ENCODE assay signal across 15 mouse cellular contexts in the genomic region with DNA sequence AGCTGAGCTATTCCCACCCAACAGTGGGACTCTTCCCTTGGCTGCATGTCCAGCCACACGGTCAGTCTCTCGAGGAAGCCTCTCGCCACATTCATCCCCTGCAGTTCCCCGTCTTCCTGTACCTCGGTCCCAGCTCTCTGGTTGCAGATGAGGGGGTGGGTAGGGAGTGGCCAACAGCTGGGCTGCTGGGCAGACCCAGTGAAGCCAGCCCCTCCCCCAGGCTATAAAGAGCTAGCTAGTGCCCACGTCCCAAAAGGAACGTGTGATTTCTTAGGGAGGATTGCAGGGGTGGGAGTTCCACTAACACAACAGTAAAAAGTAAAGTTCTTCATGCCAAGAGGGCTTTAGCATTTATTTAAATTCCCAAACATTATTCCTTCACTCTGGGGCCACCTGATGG.
DNase-seq lines count a peak whose midpoint lies in the region; ATAC-seq and TF ChIP-seq lines count a peak whose summit lies in the region.
"Had no signal": no experiment of that assay in that cellular context is flagged by ENCODE, and none has a peak within 500 bp of the region (broad histone marks: within the 10 kb centered on the region; RNA-seq: fewer than 3 reads in every experiment).

No protein-coding gene starts in this region.

- H3K36me3 ChIP-seq in heart, embryonic 14.5 days (ENCODE audit: control insufficient read depth, insufficient read depth, low read length), result no peaks in the 10 kb centered on the region
- H3K36me3 ChIP-seq in lung, embryonic 14.5 days (ENCODE audit: insufficient read depth), result no peaks in the 10 kb centered on the region
- no peaks in the 10 kb centered on the region for H3K36me3 ChIP-seq in limb, embryonic 11.5 days (ENCODE audit: control insufficient read depth, insufficient read depth, low read length)
- no peaks in the 10 kb centered on the region for H3K36me3 ChIP-seq in limb, embryonic 15.5 days
- H3K36me3 ChIP-seq: embryonic facial prominence, embryonic 15.5 days; forebrain, embryonic 10.5 days; heart, embryonic 15.5 days; hindbrain, embryonic 13.5 days; midbrain, embryonic 13.5 days had no signal

- H3K4me3 ChIP-seq in heart, embryonic 14.5 days (ENCODE audit: control insufficient read depth in 1 of 2, insufficient read depth in 1 of 2, low read depth in 1 of 2, low read length in 2 of 2), result no peak overlapping the region
- no peak overlapping the region for H3K4me3 ChIP-seq in lung, embryonic 14.5 days (ENCODE audit: low read depth, low read length)
- H3K4me3 ChIP-seq in limb, embryonic 11.5 days (ENCODE audit: low read depth, low read length), result no peak overlapping the region
- H3K4me3 ChIP-seq in limb, embryonic 15.5 days, result no peak overlapping the region
- H3K4me3 ChIP-seq: embryonic facial prominence, embryonic 15.5 days; forebrain, embryonic 10.5 days; heart, embryonic 15.5 days; hindbrain, embryonic 13.5 days; midbrain, embryonic 13.5 days had no signal

- no peaks in the 10 kb centered on the region for H3K9me3 ChIP-seq in heart, embryonic 14.5 days (ENCODE audit: control insufficient read depth, low read length)
- no peaks in the 10 kb centered on the region for H3K9me3 ChIP-seq in lung, embryonic 14.5 days (ENCODE audit: low read depth, low read length)
- no peaks in the 10 kb centered on the region for H3K9me3 ChIP-seq in limb, embryonic 11.5 days (ENCODE audit: control insufficient read depth, low read length)
- no peaks in the 10 kb centered on the region for H3K9me3 ChIP-seq in limb, embryonic 15.5 days
- H3K9me3 ChIP-seq: embryonic facial prominence, embryonic 15.5 days; forebrain, embryonic 10.5 days; heart, embryonic 15.5 days; hindbrain, embryonic 13.5 days; midbrain, embryonic 13.5 days had no signal

- H3K9ac ChIP-seq in heart, embryonic 14.5 days (ENCODE audit: low read length), result no peak overlapping the region
- no peak overlapping the region for H3K9ac ChIP-seq in lung, embryonic 14.5 days
- no peak overlapping the region for H3K9ac ChIP-seq in limb, embryonic 11.5 days (ENCODE audit: low read length)
- no peak overlapping the region for H3K9ac ChIP-seq in limb, embryonic 15.5 days
- H3K9ac ChIP-seq: embryonic facial prominence, embryonic 15.5 days; heart, embryonic 15.5 days; hindbrain, embryonic 13.5 days; midbrain, embryonic 13.5 days had no signal

- no peak for TF ChIP-seq CTCF in lung, embryonic 14.5 days (IDR thresholded peaks at IDR 0.05; ENCODE audit: low read depth)

- H3K27me3 ChIP-seq in heart, embryonic 14.5 days (ENCODE audit: control insufficient read depth, insufficient read depth, low read length), result 0 out of 2 replicates have a peak, but pooled peaks cover 4% of the 10 kb centered on the region
- H3K27me3 ChIP-seq in lung, embryonic 14.5 days (ENCODE audit: insufficient read depth, low read length), result no peaks in the 10 kb centered on the region
- H3K27me3 ChIP-seq in limb, embryonic 11.5 days (ENCODE audit: control insufficient read depth, insufficient read depth, low read length), result no peaks in the 10 kb centered on the region
- peaks cover 17% of the 10 kb centered on the region; the same call in 1 of the 2 replicates for H3K27me3 ChIP-seq in limb, embryonic 15.5 days
- H3K27me3 ChIP-seq: embryonic facial prominence, embryonic 15.5 days; heart, embryonic 15.5 days had no signal

- H3K4me1 ChIP-seq in heart, embryonic 14.5 days (ENCODE audit: control insufficient read depth in 2 of 2, insufficient read depth in 2 of 2, low read length in 2 of 2), result peaks cover 7 to 8% of the 10 kb centered on the region in 2 experiments; a peak in 3 of 4 replicates
- H3K4me1 ChIP-seq in lung, embryonic 14.5 days (ENCODE audit: insufficient read depth), result 0 out of 2 replicates have a peak, but pooled peaks cover 3% of the 10 kb centered on the region
- H3K4me1 ChIP-seq in limb, embryonic 11.5 days (ENCODE audit: control insufficient read depth, insufficient read depth, low read length), result peaks cover 13% of the 10 kb centered on the region
- H3K4me1 ChIP-seq in limb, embryonic 15.5 days, result peaks cover 13% of the 10 kb centered on the region

- no peak for DNase-seq in heart, postnatal 25 days (ENCODE audit: low spot score)
- DNase-seq in lung, embryonic 14.5 days, result no peak
- DNase-seq in lung, postnatal 10 days, result no peak
- DNase-seq in limb, embryonic 11.5 days (ENCODE audit: low spot score), result peak; percentile 47
- DNase-seq in urinary bladder, postnatal 4 days (ENCODE audit: low spot score in 2 of 2), result no peak
- DNase-seq: adrenal gland, postnatal 25 days; gastrocnemius, postnatal 25 days had no signal

- H3K4me2 ChIP-seq in heart, embryonic 14.5 days (ENCODE audit: low read length), result 0 out of 2 replicates have a peak overlapping the region, but pooled peaks have one; percentile 8
- no peak overlapping the region for H3K4me2 ChIP-seq in lung, embryonic 14.5 days
- peak overlapping the region; percentile 16; the same call in 1 of the 2 replicates for H3K4me2 ChIP-seq in limb, embryonic 11.5 days (ENCODE audit: low read depth, severe bottlenecking)
- no peak overlapping the region for H3K4me2 ChIP-seq in limb, embryonic 15.5 days
- H3K4me2 ChIP-seq: embryonic facial prominence, embryonic 15.5 days; heart, embryonic 15.5 days; hindbrain, embryonic 13.5 days; midbrain, embryonic 13.5 days had no signal

- ATAC-seq in heart, embryonic 14.5 days (ENCODE audit: insufficient number of reproducible peaks, insufficient read depth, low FRiP score, low read depth), result no peak
- ATAC-seq in lung, embryonic 14.5 days (ENCODE audit: insufficient read depth), result peak; percentile 44; the same call in 1 of the 2 replicates
- ATAC-seq in limb, embryonic 11.5 days (ENCODE audit: insufficient number of reproducible peaks, low FRiP score, low TSS enrichment, low read depth), result peak; percentile 39; the same call in 1 of the 2 replicates
- 0 out of 2 replicates have a peak, but pooled peaks have one; percentile 31 for ATAC-seq in limb, embryonic 15.5 days (ENCODE audit: insufficient number of reproducible peaks, low FRiP score, low TSS enrichment, low read depth)

- 21% methylated on average over 7 of the region's 7 CpGs for WGBS in heart, embryonic 14.5 days
- WGBS in lung, embryonic 14.5 days, result 18% methylated on average over 7 of the region's 7 CpGs
- 10% methylated on average over 7 of the region's 7 CpGs for WGBS in limb, embryonic 11.5 days
- 5% methylated on average over 7 of the region's 7 CpGs for WGBS in limb, embryonic 15.5 days

- intact Hi-C loops in heart, postnatal 25 days (cut with DNase I), result no loop called here

- no peak overlapping the region for H3K27ac ChIP-seq in heart, embryonic 14.5 days (replicated peaks in 1 of 2; ENCODE audit: control insufficient read depth in 1 of 2, insufficient read depth in 1 of 2, low read depth in 2 of 2, low read length in 2 of 2)
- H3K27ac ChIP-seq in lung, embryonic 14.5 days (ENCODE audit: low read depth), result no peak overlapping the region
- H3K27ac ChIP-seq in limb, embryonic 11.5 days (replicated peaks; ENCODE audit: low read depth, low read length), result no peak overlapping the region
- H3K27ac ChIP-seq in limb, embryonic 15.5 days, result 0 out of 2 replicates have a peak overlapping the region, but pooled peaks have one; percentile 5
- H3K27ac ChIP-seq: embryonic facial prominence, embryonic 15.5 days; forebrain, embryonic 10.5 days; heart, embryonic 15.5 days; hindbrain, embryonic 13.5 days; macrophage; midbrain, embryonic 13.5 days had no signal

Comparison
In these comparisons a context has a peak if more than half of its experiments do, and no peak if none do; other contexts are left out.
1. H3K4me2 ChIP-seq: peak in heart, embryonic 14.5 days (single experiment) and limb, embryonic 11.5 days (single experiment); none in lung, embryonic 14.5 days (single experiment) and limb, embryonic 15.5 days (single experiment).